Mouse (Mus musculus) stomach, embryonic 16.5 days (tissue): ENCODE measurements at regions not wholly inside any gene's neighbourhood (a gene's known extent, or its start where the extent isn't known, plus 50 kb on each side); places are given as distances from the start of the nearest gene placed in this dataset.

ENCODE experiments used
- ATAC-seq: fragments of 200-750 bp; cut with Nextera tagmentation; 2 replicates; pipeline ENCODE4 v1.8.0; 2017; ENCODE audit warnings: moderate number of reproducible peaks, moderate TSS enrichment; ENCODE audit not compliant: insufficient read depth, low FRiP score
- H3K27ac ChIP-seq: fragments of 300-500 bp; sonication (generic); 2 replicates; pipeline ENCODE4 v1.5.1; 2014; ENCODE audit warnings: low read length
- H3K27me3 ChIP-seq: fragments of 300-500 bp; sonication (generic); 2 replicates; pipeline ENCODE4 v1.6.1; 2014; ENCODE audit warnings: low read length, control low read depth, mixed read lengths; ENCODE audit not compliant: control insufficient read depth, insufficient read depth
- H3K36me3 ChIP-seq: fragments of 300-500 bp; sonication (generic); 2 replicates; pipeline ENCODE4 v1.6.1; 2014; ENCODE audit warnings: low read length; ENCODE audit not compliant: control insufficient read depth, insufficient read depth
- H3K4me1 ChIP-seq: fragments of 300-500 bp; sonication (generic); 2 replicates; pipeline ENCODE4 v1.6.1; 2014; ENCODE audit warnings: low read length, control low read depth, mixed read lengths; ENCODE audit not compliant: control insufficient read depth, insufficient read depth
- H3K4me2 ChIP-seq: fragments of 300-500 bp; sonication (generic); 2 replicates; pipeline ENCODE4 v1.6.1; 2014; ENCODE audit warnings: low read depth, low read length, mixed read lengths
- H3K4me3 ChIP-seq: fragments of 300-500 bp; sonication (generic); replicated peaks from 2 replicates; pipeline ENCODE4 v1.5.1; 2014; ENCODE audit warnings: mild to moderate bottlenecking, low read length
- H3K9ac ChIP-seq: fragments of 300-500 bp; sonication (generic); 2 replicates; pipeline ENCODE4 v1.6.1; 2014; ENCODE audit warnings: low read length
- H3K9me3 ChIP-seq: fragments of 300-500 bp; sonication (generic); replicated peaks from 2 replicates; pipeline ENCODE4 v1.6.1; 2016; ENCODE audit warnings: low read length, control low read depth; ENCODE audit not compliant: control insufficient read depth
- WGBS: fragments of 180-500 bp; shearing (Covaris S2); extraction: QIAGEN DNeasy Blood & Tissue Kit; methylation state at CpG from one replicate; pipeline ENCODE4 v1.1.7; 2014; 5-methylcytosine and 5-hydroxymethylcytosine counted together

- ATAC-seq: no peak
- WGBS: 72% methylated on average over 2 of the region's 2 CpGs
- Histone ChIP-seq H3K9me3 (no peaks in the 10 kb centered on the region), H3K4me2 (no peak overlapping the region), H3K9ac (no peak overlapping the region), H3K4me1 (no peaks in the 10 kb centered on the region), H3K27me3 (no peaks in the 10 kb centered on the region), H3K36me3 (no peaks in the 10 kb centered on the region), H3K4me3 (no peak overlapping the region), H3K27ac (no peak overlapping the region)
Observed at GRCm38 (mm10) chr3:149209260-149209659, 218.9 kb upstream of the Adgrl2 start.

- Histone ChIP-seq H3K4me2 (no peak overlapping the region), H3K4me1 (no peaks in the 10 kb centered on the region), H3K27me3 (no peaks in the 10 kb centered on the region), H3K4me3 (no peak overlapping the region), H3K9ac (no peak overlapping the region), H3K27ac (no peak overlapping the region), H3K9me3 (no peaks in the 10 kb centered on the region), H3K36me3 (no peaks in the 10 kb centered on the region)
- 64% methylated on average over 5 of the region's 5 CpGs for WGBS
- no peak for ATAC-seq
Observed at GRCm38 (mm10) chr3:149203451-149203850, 213.1 kb upstream of the Adgrl2 start.

GRCm38 (mm10) chr3:149196477-149197185, 206.3 kb upstream of the Adgrl2 start:
- no peak overlapping the region for H3K9ac ChIP-seq
- H3K4me2 ChIP-seq: no peak overlapping the region
- no peaks in the 10 kb centered on the region for H3K4me1 ChIP-seq
- no peak overlapping the region for H3K27ac ChIP-seq
- ATAC-seq: peak; percentile 72
- H3K4me3 ChIP-seq: no peak overlapping the region
- H3K36me3 ChIP-seq: no peaks in the 10 kb centered on the region
- H3K9me3 ChIP-seq: no peaks in the 10 kb centered on the region
- no peaks in the 10 kb centered on the region for H3K27me3 ChIP-seq
- 65% methylated on average over 8 of the region's 8 CpGs for WGBS

- no peak overlapping the region for H3K4me3 ChIP-seq
- H3K9me3 ChIP-seq: no peaks in the 10 kb centered on the region
Observed at GRCm38 (mm10) chr3:149190856-149191576, 200.7 kb upstream of the Adgrl2 start.

GRCm38 (mm10) chr3:149184136-149184551, 193.8 kb upstream of the Adgrl2 start:
- peak; percentile 21; the same call in 1 of the 2 replicates for ATAC-seq
- Histone ChIP-seq H3K27ac (no peak overlapping the region; the same call in 1 of the 2 replicates), H3K4me1 (peaks cover 12% of the 10 kb centered on the region), H3K9ac (peak overlapping the region; percentile 55), H3K4me3 (0 out of 2 replicates have a peak overlapping the region, but pooled peaks have one; percentile 6), H3K27me3 (no peaks in the 10 kb centered on the region), H3K9me3 (no peaks in the 10 kb centered on the region), H3K4me2 (peak overlapping the region; percentile 42), H3K36me3 (no peaks in the 10 kb centered on the region)
- WGBS: 24% methylated on average over 12 of the region's 12 CpGs

More at GRCm38 (mm10) chr3:149190856-149191576, 200.7 kb upstream of the Adgrl2 start:
- no peaks in the 10 kb centered on the region for H3K27me3 ChIP-seq
- H3K27ac ChIP-seq: no peak overlapping the region
- H3K4me2 ChIP-seq: no peak overlapping the region
- no peak for ATAC-seq
- H3K4me1 ChIP-seq: no peaks in the 10 kb centered on the region
- WGBS: 74% methylated on average over 19 of the region's 19 CpGs
- H3K36me3 ChIP-seq: no peaks in the 10 kb centered on the region
- no peak overlapping the region for H3K9ac ChIP-seq

GRCm38 (mm10) chr3:149182095-149182494, 191.7 kb upstream of the Adgrl2 start:
- H3K9ac ChIP-seq: no peak overlapping the region
- ATAC-seq: no peak
- no peak overlapping the region for H3K27ac ChIP-seq
- H3K9me3 ChIP-seq: no peaks in the 10 kb centered on the region
- no peaks in the 10 kb centered on the region for H3K36me3 ChIP-seq
- H3K4me3 ChIP-seq: no peak overlapping the region
- H3K4me2 ChIP-seq: no peak overlapping the region
- H3K4me1 ChIP-seq: peaks cover 12% of the 10 kb centered on the region
- WGBS: 74% methylated on average over 5 of the region's 5 CpGs
- no peaks in the 10 kb centered on the region for H3K27me3 ChIP-seq

GRCm38 (mm10) chr3:149180129-149180528, 189.8 kb upstream of the Adgrl2 start:
- Histone ChIP-seq H3K9me3 (no peaks in the 10 kb centered on the region), H3K36me3 (no peaks in the 10 kb centered on the region), H3K27me3 (no peaks in the 10 kb centered on the region), H3K27ac (peak overlapping the region; percentile 36; the same call in 1 of the 2 replicates), H3K4me1 (peaks cover 12% of the 10 kb centered on the region), H3K9ac (no peak overlapping the region), H3K4me3 (peak overlapping the region; percentile 16; the same call in 1 of the 2 replicates), H3K4me2 (peak overlapping the region; percentile 49)
- ATAC-seq: no peak
- WGBS: 22% methylated on average over 8 of the region's 8 CpGs

GRCm38 (mm10) chr3:149179486-149180116, 189.2 kb upstream of the Adgrl2 start:
- Histone ChIP-seq H3K4me2 (peak overlapping the region; percentile 49), H3K9ac (no peak overlapping the region), H3K9me3 (no peaks in the 10 kb centered on the region), H3K4me3 (no peak overlapping the region; the same call in 1 of the 2 replicates), H3K36me3 (no peaks in the 10 kb centered on the region), H3K27me3 (no peaks in the 10 kb centered on the region), H3K4me1 (peaks cover 12% of the 10 kb centered on the region), H3K27ac (no peak overlapping the region)
- WGBS: 31% methylated on average over 11 of the region's 11 CpGs
- ATAC-seq: peak; percentile 66

- H3K36me3 ChIP-seq: no peaks in the 10 kb centered on the region
- 91% methylated on average over 3 of the region's 3 CpGs for WGBS
- H3K27ac ChIP-seq: no peak overlapping the region
- H3K4me1 ChIP-seq: peaks cover 7% of the 10 kb centered on the region
- no peak overlapping the region for H3K4me2 ChIP-seq
- no peak overlapping the region for H3K9ac ChIP-seq
- no peak for ATAC-seq
- no peaks in the 10 kb centered on the region for H3K9me3 ChIP-seq
- H3K4me3 ChIP-seq: no peak overlapping the region
- H3K27me3 ChIP-seq: no peaks in the 10 kb centered on the region
Observed at GRCm38 (mm10) chr3:149178891-149179290, 188.5 kb upstream of the Adgrl2 start.
